Mouse (Mus musculus): ENCODE measurements at regions not wholly inside any gene's neighbourhood (a gene's known extent, or its start where the extent isn't known, plus 50 kb on each side); places are given as distances from the start of the nearest gene placed in this dataset.

GRCm38 (mm10) chr13:39774554-39774953 is 586.7 kb downstream of the Ofcc1 start:
- DNase-seq: no peak

GRCm38 (mm10) chr13:39774111-39774510 is 587.1 kb downstream of the Ofcc1 start:
- DNase-seq: peak; percentile 5

- no peak for DNase-seq
Observed at GRCm38 (mm10) chr13:39769228-39769627, 592.0 kb downstream of the Ofcc1 start.

- no peak for DNase-seq
Observed at GRCm38 (mm10) chr13:39766897-39767296, 594.4 kb downstream of the Ofcc1 start.

All from kidney, postnatal 10 days (tissue).